Mouse (Mus musculus): Measurements from ENCODE around the gene Kcng3.

DNA sequence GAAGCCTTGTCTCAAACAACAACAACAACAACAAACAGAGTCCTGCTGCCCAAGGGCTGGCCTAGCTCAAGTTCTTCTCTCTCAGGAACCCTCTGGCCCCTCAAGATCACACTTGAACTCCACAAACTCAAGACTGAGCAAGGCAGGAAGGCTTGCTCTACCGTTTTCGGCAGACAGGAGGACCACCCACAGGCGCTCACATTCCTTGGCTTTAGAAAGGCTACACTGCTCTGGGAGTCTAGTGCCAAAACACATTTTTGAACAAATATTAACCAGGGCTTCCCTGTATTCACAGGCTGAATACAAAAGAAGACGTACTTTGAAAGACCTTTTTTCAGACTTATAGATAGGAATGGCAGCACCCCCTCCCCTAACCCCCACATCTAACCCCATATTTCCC, 59.3 kb downstream of the Kcng3 start:
- TF ChIP-seq POLR2A (IDR thresholded peaks at IDR 0.05; ENCODE audit: low read depth, low read length), result no peak
- TF ChIP-seq CTCF (IDR thresholded peaks at IDR 0.05; ENCODE audit: extremely low read depth, insufficient read length, insufficient replicate concordance, low read depth, low read length), result no peak

Data from small intestine, adult 2 months (tissue).